Mouse (Mus musculus): ENCODE measurements around the gene Camsap3. TPM values are rescaled to one million over a fixed set of nuclear protein-coding genes. Genes with fewer than 3 reads are reported as not detected.
"Not testable (repeated sequence)": the region's sequence is repeated elsewhere in the genome, so short reads cannot be mapped to it uniquely, and the experiment has no call there.

Gene Camsap3
- 1 to 10 TPM; 1.5 to 2.9 TPM for total RNA-seq (2021)

DNA sequence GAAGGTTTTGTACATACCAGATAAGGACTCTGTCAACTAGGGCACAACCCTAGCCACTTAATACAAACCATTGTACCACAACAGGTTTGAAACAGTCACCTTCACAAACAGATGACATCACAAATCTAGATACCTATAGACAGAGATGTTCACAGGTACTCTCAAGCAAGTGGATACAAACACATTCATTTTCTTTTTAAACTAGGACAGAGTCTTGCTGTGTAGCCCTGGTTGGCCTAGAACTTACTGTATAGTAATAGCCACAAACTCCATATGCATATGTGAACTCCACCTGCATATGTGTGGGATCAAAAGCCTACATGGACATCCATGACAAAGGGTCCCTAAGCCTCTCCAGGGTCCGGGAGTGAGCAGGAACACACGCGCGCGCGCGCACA, at the start of gene Camsap3:
Gene Camsap3 (plus strand): TSS at position 301 of the 398 bp plus-strand sequence.
- no peak for DNase-seq

DNA sequence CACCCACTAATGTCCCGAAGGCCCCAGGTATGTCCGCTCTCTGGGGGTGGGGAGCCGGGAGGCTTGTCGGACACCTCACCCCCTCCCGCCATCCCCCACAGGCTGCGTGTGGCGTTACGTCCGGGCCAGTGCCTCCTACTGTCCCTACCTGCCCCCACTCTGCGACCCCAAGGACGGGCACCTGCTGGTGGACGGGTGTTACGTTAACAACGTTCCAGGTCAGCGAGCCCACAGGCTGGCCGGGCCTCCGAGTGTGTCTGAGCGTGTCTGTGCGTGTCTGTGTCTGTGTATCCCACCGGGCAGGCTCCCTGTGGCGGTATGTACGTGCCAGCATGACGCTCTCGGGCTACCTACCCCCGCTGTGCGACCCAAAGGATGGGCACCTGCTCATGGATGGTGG, 49.4 kb upstream of the Camsap3 start:
- DNase-seq, result no peak

- DNase-seq, result no peak
These were observed 47.9 kb upstream of the Camsap3 start for GRCm38 (mm10) chr8:3539146-3539545.

GRCm38 (mm10) chr8:3540076-3540475, 47.0 kb upstream of the Camsap3 start:
- no peak for DNase-seq

DNA sequence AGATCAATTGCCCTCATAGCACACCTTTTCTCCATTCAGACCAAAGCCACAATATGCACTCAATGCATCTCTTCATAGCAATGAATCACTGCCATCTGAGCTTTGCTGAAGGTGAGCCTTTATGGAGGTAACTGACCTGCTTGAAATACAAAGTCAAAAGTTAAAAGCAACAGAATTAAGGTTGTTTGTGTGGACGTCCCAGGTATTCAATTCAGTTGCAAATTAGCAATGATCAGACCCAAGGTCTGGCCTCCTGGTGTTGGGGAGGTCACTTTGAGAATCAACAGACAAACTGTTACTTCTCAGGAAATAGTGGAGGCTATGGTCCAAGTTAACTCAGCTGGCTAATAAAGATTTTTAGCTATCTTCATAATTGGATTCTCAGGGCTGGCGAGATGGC, 40.6 kb upstream of the Camsap3 start:
- no peak for DNase-seq

DNA sequence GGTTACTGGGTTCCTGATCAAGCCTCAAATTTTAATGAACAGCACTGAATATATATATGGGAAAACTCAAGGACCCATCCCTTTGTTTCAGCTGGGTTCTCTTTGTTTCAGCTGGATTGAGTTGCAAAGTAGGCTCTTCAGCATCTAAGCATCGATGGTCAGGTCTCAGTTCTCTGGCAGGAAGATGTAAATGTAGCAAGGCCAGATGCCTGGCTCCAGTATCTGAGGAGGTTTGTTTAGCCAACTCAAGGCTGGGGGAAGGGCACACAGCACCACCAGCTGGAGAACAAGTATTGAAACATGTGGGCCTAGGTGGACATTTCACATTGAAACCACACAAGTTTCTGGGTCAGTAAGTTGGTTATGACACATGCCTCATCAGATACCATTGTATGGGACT, 34.9 kb upstream of the Camsap3 start:
- DNase-seq, result no peak

- no peak for DNase-seq
These were observed 31.0 kb upstream of the Camsap3 start for GRCm38 (mm10) chr8:3556114-3556513.

DNA sequence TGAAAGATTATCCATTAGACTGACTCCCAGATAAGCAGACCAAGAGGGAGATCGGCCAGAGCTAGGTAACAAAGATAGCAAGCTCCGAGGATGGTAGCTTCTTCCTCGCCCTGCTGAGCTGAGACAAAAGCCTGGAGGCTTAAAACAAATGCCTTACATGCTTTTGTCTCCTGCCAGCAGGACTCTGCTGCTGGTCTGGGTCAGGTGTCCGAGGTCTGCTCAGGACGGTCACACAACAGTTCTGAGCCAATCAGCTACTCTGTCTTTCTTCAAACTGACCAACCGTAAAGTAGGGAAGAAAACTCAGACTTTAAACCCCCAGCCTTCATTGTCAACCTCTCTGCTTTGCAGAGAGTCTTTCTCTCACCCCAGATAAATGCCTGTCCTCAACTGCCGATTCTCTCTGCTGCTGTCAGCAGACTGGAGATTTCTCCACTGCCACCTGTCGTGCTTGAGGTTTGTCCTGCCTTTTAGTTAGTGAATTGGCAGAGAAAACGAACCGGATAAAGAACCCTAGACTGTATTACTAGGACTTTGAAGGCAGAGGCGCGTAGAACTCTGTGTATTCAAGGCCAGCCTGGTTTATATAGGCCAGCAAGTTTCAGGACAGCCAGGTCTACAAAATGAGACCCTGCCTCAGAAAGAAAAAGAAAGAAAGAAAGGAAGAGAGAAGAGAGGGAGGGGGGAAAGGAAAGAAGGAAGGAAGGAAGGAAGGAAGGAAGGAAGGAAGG, 19.3 kb upstream of the Camsap3 start, which contains the start of gene C330021F23Rik:
Gene C330021F23Rik (plus strand): TSS at position 350 of the 731 bp plus-strand sequence.
- peak; percentile 9 for DNase-seq

- DNase-seq, result no peak
These were observed 18.7 kb upstream of the Camsap3 start for GRCm38 (mm10) chr8:3568378-3568777.

DNA sequence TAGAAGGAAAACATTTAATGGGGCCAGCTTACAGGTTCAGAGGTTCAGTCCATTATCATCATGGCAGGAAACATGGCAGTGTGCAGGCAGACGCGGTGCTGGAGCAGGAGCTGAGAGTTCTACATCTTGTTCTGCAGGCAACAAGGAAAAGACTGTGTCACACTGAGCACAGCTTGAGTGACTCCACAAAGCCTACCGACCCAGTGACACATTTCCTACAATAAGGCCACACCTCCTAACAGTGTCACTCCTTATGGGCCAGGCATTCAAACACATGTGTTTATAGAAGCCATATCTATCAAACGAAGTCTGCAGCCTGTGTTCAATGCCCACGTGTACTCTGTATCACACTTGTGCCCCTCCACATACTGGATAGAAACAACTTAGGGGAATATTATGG, 17.3 kb upstream of the Camsap3 start:
- no peak for DNase-seq

- DNase-seq, result no peak
These were observed 12.5 kb upstream of the Camsap3 start for GRCm38 (mm10) chr8:3574546-3574945.

- DNase-seq, result no peak
These were observed 10.7 kb upstream of the Camsap3 start for GRCm38 (mm10) chr8:3576211-3576960.

- DNase-seq, result no peak
These were observed 7.4 kb upstream of the Camsap3 start for GRCm38 (mm10) chr8:3579390-3580364.

DNA sequence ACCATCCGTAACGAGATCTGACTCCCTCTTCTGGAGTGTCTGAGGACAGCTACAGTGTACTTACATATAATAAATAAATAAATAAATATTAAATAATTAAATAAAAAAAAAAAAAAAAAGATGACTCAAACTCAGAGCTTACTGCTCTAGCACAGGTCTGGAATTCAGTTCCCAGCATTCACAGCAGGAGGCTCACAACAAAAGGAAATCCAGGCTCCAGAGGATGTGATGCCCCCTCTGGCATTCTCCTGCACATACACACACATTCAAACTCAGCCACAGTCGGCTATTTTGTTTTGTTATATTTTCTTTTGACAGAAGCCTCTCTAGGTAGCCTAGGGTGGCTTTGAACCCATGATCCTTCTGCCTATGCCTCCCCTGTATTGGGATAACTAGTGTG, 5.1 kb upstream of the Camsap3 start:
- DNase-seq, result not testable (repeated sequence)

DNA sequence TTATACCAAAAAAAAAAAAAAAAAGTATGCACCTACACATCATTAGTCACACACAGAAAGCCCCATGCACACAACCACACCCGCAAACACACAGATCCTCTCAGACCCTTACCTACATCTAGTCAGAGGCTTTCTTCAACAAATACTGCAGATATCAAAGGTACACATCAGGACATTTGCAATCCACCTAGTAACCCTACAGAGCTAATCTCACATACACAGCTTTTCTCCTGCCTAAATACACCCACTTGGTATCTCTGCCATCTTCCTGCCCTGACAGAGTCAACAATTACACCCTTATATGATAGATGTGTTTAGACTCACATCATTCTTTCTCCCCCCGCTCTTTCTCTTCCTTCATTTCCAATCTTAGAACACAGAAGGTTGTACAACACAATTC, 641 bp upstream of the Camsap3 start:
- no peak for DNase-seq

- peak; percentile 30 for DNase-seq
These were observed 531 bp downstream of the Camsap3 start for GRCm38 (mm10) chr8:3587391-3588257.

DNA sequence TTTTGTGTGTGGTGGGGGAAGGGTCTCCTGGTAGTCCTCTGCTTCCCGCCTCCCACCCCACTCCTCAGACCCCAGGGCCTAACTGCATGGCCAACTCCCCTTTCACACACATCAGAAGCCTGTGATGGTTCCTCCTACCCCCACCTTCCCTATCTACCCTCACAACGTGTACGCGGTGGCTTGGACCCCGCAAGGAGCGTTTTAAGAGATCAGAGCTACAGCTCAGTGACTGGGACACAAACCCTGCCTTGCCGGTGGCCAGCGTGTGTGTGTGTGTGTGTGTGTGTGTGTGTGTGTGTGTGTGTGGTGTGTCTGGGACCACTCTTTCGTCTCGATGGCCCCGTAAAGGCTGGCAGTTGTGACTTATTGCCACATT, 1.2 kb downstream of the Camsap3 start:
- DNase-seq, result no peak

DNA sequence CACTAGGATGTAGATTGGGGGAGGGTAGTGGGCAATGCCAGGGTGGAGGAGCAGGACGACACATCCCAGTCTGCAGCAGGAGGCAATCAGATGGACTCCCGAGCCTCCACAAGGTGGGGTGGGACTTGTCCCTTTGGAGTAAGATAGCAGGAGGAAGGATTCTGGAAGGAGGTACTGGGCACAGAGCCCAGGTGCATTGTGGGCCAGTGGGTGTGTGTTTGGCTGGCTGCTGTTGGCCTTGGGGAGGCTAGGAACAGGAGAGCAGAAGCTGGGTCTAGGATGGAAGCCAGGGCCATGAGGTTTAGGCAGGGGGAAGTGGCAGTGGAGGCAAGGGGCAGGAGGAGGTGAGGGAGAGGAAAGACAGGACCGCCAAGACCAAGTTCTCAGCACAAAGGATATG, 6.4 kb downstream of the Camsap3 start:
- no peak for DNase-seq

DNA sequence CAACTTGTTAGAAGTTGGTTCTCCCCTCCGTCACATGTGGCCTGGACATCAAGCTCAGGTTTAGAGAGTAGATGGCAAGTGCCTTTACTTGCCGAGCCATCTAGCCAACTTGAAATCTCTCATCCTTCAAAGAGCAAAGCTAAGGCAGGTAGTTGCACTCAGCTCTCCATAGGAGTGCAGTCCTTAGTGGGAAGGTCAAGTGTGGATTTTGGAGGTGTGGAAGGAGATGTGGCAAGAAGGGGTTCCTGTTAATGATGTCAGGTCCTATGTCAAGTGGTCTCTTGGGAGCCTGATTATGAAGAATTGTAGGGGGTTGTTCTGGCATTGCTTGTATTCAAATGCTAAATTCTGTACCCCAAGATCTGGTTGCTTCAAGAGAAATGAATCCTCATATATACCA, 7.4 kb downstream of the Camsap3 start:
- DNase-seq, result no peak

DNA sequence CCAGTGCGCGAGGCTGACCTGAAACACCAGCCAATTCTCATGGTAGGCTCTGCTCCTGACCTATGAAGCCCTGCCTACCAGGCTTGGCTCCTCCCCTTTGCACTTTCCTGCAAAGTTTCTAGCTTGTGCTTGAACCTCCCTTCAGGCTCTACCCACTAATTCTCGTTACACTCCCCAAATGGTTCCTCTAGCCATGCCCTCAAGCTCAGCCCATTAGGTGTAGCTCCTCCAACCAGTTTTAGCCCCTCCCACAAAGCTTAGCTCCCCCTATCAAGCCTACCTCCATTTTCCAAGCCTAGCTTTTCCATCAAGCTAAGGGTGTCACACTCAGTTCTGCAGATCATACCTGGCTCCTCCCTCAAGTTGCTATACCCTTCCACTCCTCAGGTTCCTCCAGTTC, 11.0 kb downstream of the Camsap3 start:
- no peak for DNase-seq

GRCm38 (mm10) chr8:3599219-3599618, 12.1 kb downstream of the Camsap3 start:
- DNase-seq, result no peak

- DNase-seq, result peak; percentile 74
These were observed 13.3 kb downstream of the Camsap3 start for GRCm38 (mm10) chr8:3600401-3600800.

Measured in heart, postnatal 4 days (tissue).